In genomic region chr9:15693847-15694246, GRCm38 (mm10) we compare ENCODE assay signal across 23 mouse cellular contexts. TPM values are rescaled to one million over a fixed set of nuclear protein-coding genes. Genes with fewer than 3 reads are reported as not detected.
DNase-seq lines count a peak whose midpoint lies in the region; TF ChIP-seq lines count a peak whose summit lies in the region.
"Had no signal": no experiment of that assay in that cellular context is flagged by ENCODE, and none has a peak within 500 bp of the region (broad histone marks: within the 10 kb centered on the region; RNA-seq: fewer than 3 reads in every experiment).

No protein-coding gene starts in this region.

- no peak for TF ChIP-seq CTCF in thymus, adult 2 months (IDR thresholded peaks at IDR 0.05; ENCODE audit: borderline replicate concordance, control insufficient read depth, extremely low read depth, insufficient read depth, low read length, poor library complexity)

- H3K27me3 ChIP-seq in heart, embryonic 10.5 days (ENCODE audit: insufficient read depth, poor library complexity, severe bottlenecking), result no peaks in the 10 kb centered on the region
- H3K27me3 ChIP-seq in thymus, adult 2 months (ENCODE audit: control insufficient read depth, insufficient read depth, low read length), result no peaks in the 10 kb centered on the region; the same call in 1 of the 2 replicates
- no peaks in the 10 kb centered on the region for H3K27me3 ChIP-seq in limb, embryonic 10.5 days (ENCODE audit: low read depth, poor library complexity, severe bottlenecking)
- H3K27me3 ChIP-seq: embryonic facial prominence, embryonic 12.5 days; hindbrain, embryonic 12.5 days; limb, embryonic 13.5 days; midbrain, embryonic 15.5 days; neural tube, embryonic 15.5 days had no signal

- no peak overlapping the region for H3K27ac ChIP-seq in heart, embryonic 10.5 days
- no peak overlapping the region for H3K27ac ChIP-seq in thymus, adult 2 months (ENCODE audit: control insufficient read depth, insufficient read depth, low read length)
- no peak overlapping the region for H3K27ac ChIP-seq in limb, embryonic 10.5 days
- H3K27ac ChIP-seq: embryonic facial prominence, embryonic 12.5 days; forebrain, embryonic 10.5 days; hindbrain, embryonic 12.5 days; hindbrain, postnatal 0 days; limb, embryonic 13.5 days; macrophage; midbrain, embryonic 15.5 days; neural tube, embryonic 15.5 days had no signal

- peak; percentile 38 for DNase-seq in heart, embryonic 10.5 days (ENCODE audit: low spot score)
- DNase-seq in heart, postnatal 14 days, result no peak
- peak; percentile 18 for DNase-seq in thymus, postnatal 14 days
- no peak for DNase-seq in thymus, adult 2 months
- peak; percentile 37 for DNase-seq in limb, embryonic 10.5 days (ENCODE audit: low spot score)
- DNase-seq in lung, postnatal 36 days, result no peak
- DNase-seq in cerebellum, postnatal 4 days (ENCODE audit: low spot score in 2 of 2), result no peak
- DNase-seq: adrenal gland, adult 2 months; cerebellum, adult 2 months; cerebellum, postnatal 14 days; heart, postnatal 36 days; kidney, adult 9 months; kidney, postnatal 14 days; lung, adult 18-20 months; right cerebral cortex, adult 18-20 months had no signal

- no peak for TF ChIP-seq POLR2A in thymus, adult 2 months (IDR thresholded peaks at IDR 0.05; ENCODE audit: control insufficient read depth, extremely low read depth, insufficient read depth, low read length, poor library complexity)

- no peaks in the 10 kb centered on the region for H3K9me3 ChIP-seq in heart, embryonic 10.5 days
- H3K9me3 ChIP-seq in limb, embryonic 10.5 days (replicated peaks), result no peaks in the 10 kb centered on the region
- H3K9me3 ChIP-seq: embryonic facial prominence, embryonic 12.5 days; forebrain, embryonic 10.5 days; hindbrain, embryonic 12.5 days; limb, embryonic 13.5 days; midbrain, embryonic 15.5 days; neural tube, embryonic 15.5 days had no signal

- 0 out of 2 replicates have a peak, but pooled peaks cover 5% of the 10 kb centered on the region for H3K4me1 ChIP-seq in heart, embryonic 10.5 days
- no peaks in the 10 kb centered on the region for H3K4me1 ChIP-seq in thymus, adult 2 months (replicated peaks; ENCODE audit: control insufficient read depth, insufficient read depth, low read length)
- no peaks in the 10 kb centered on the region; the same call in 1 of the 2 replicates for H3K4me1 ChIP-seq in limb, embryonic 10.5 days
- H3K4me1 ChIP-seq: embryonic facial prominence, embryonic 12.5 days; forebrain, embryonic 10.5 days; hindbrain, embryonic 12.5 days; limb, embryonic 13.5 days; midbrain, embryonic 15.5 days; neural tube, embryonic 15.5 days had no signal

- no peaks in the 10 kb centered on the region for H3K36me3 ChIP-seq in heart, embryonic 10.5 days
- no peaks in the 10 kb centered on the region for H3K36me3 ChIP-seq in thymus, adult 2 months (ENCODE audit: control insufficient read depth, insufficient read depth, low read length)
- no peaks in the 10 kb centered on the region for H3K36me3 ChIP-seq in limb, embryonic 10.5 days
- H3K36me3 ChIP-seq: embryonic facial prominence, embryonic 12.5 days; forebrain, embryonic 10.5 days; hindbrain, embryonic 12.5 days; limb, embryonic 13.5 days; midbrain, embryonic 15.5 days; neural tube, embryonic 15.5 days had no signal

- intact Hi-C loops in heart, postnatal 14 days (cut with DNase I), result no loop called here

- no peak overlapping the region for H3K4me3 ChIP-seq in heart, embryonic 10.5 days
- no peak overlapping the region for H3K4me3 ChIP-seq in thymus, adult 2 months (ENCODE audit: control insufficient read depth, insufficient read depth, low read length)
- no peak overlapping the region for H3K4me3 ChIP-seq in limb, embryonic 10.5 days
- H3K4me3 ChIP-seq: embryonic facial prominence, embryonic 12.5 days; forebrain, embryonic 10.5 days; hindbrain, embryonic 12.5 days; limb, embryonic 13.5 days; midbrain, embryonic 15.5 days; neural tube, embryonic 15.5 days had no signal

- WGBS in heart, embryonic 10.5 days, result 68% methylated on average over 4 of the region's 4 CpGs
- 38% methylated on average over 4 of the region's 4 CpGs for WGBS in thymus, adult 2 months
- WGBS in limb, embryonic 10.5 days, result 49% methylated on average over 4 of the region's 4 CpGs

RNA-seq across cellular contexts. Expression of gene Slc36a4, which starts 15.7 kb away (rescaled TPM):
- 9.2 and 11.1 TPM in 2 replicates for polyA plus RNA-seq in heart, embryonic 10.5 days (2016; fragmentation: Nextera tagmentation; extraction: Ambion mirVana)
- 10 to 100 TPM; 11.9 to 12.3 TPM for total RNA-seq in heart, postnatal 14 days (2021)
- polyA plus RNA-seq in thymus, adult 2 months (2012; rRNA removed), result 4.7 and 4.8 TPM in 2 replicates
- 12.1 and 17.8 TPM in 2 replicates for polyA plus RNA-seq in limb, embryonic 10.5 days (2016; fragmentation: Nextera tagmentation; extraction: Ambion mirVana)

Comparison
In these comparisons a context has a peak if more than half of its experiments do, and no peak if none do; other contexts are left out.
1. DNase-seq: peak in heart, embryonic 10.5 days (single experiment), thymus, postnatal 14 days (single experiment) and limb, embryonic 10.5 days (single experiment); none in heart, postnatal 14 days (0 of 2), thymus, adult 2 months (single experiment), lung, postnatal 36 days (single experiment) and cerebellum, postnatal 4 days (0 of 2).